Mouse (Mus musculus): Measurements from ENCODE around the gene Sohlh1.

DNA sequence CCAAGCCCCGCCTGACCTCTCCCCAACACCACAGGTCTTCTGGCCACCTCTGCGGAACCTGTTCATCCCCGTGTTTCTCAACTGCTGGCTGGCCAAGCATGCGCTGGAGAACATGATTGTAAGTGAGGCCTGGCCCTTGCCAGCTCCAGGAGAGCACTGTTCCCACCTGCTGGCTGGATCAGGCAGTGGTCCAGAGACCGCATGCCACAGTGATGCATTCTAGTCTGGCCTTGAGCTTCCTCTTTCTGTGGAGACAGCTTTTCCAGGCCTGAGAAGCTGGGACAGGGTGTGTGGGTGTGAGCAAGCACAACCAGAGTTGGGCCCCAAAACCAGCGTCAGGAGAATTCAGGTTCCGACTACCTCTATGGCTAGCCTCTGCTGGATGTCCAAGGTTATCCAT lies 45.4 kb upstream of the Sohlh1 start:
- no peak for TF ChIP-seq ZNF384 (IDR thresholded peaks at IDR 0.05; ENCODE audit: low read depth, low read length)
- no peak for TF ChIP-seq HCFC1 (IDR thresholded peaks at IDR 0.05; ENCODE audit: borderline replicate concordance, insufficient read depth, low read length)
- TF ChIP-seq CHD2 (IDR thresholded peaks at IDR 0.05; ENCODE audit: low read depth, low read length) = no peak

Data from ES-E14 (cell line).